Mouse (Mus musculus) embryonic facial prominence, embryonic 11.5 days (tissue): ENCODE data around the gene Secisbp2l. TPM values are rescaled to one million over a fixed set of nuclear protein-coding genes. Genes with fewer than 3 reads are reported as not detected.

Experiments
- ATAC-seq: fragments of 200-750 bp; cut with Nextera tagmentation; replicated peaks from 2 replicates; pipeline ENCODE4 v1.8.0; 2017; ENCODE audit warnings: low read depth; ENCODE audit not compliant: insufficient number of reproducible peaks, low FRiP score, low TSS enrichment
- DNase-seq: peaks from one replicate; pipeline ENCODE4 v3.0.0-alpha.2; 2015; ENCODE audit warnings: low spot score
- H3K27ac ChIP-seq: fragments of 300-500 bp; sonication (generic); replicated peaks from 2 replicates; pipeline ENCODE4 v1.5.1; 2014; ENCODE audit warnings: mild to moderate bottlenecking, low read depth, low read length, control low read depth
- H3K27me3 ChIP-seq: fragments of 300-500 bp; sonication (generic); 2 replicates; pipeline ENCODE4 v1.6.1; 2014; ENCODE audit warnings: mild to moderate bottlenecking, low read length, moderate library complexity, mixed read lengths; ENCODE audit not compliant: control insufficient read depth, insufficient read depth
- H3K36me3 ChIP-seq: fragments of 300-500 bp; sonication (generic); replicated peaks from 2 replicates; pipeline ENCODE4 v1.6.1; 2014; ENCODE audit warnings: low read depth, mild to moderate bottlenecking, low read length, moderate library complexity, mixed read lengths; ENCODE audit not compliant: control insufficient read depth, insufficient read depth
- H3K4me1 ChIP-seq: fragments of 300-500 bp; sonication (generic); 2 replicates; pipeline ENCODE4 v1.6.1; 2014; ENCODE audit warnings: low read length, mixed read lengths; ENCODE audit not compliant: control insufficient read depth, insufficient read depth
- H3K4me2 ChIP-seq: fragments of 300-500 bp; sonication (generic); 2 replicates; pipeline ENCODE4 v1.6.1; 2014; ENCODE audit warnings: low read depth, mild to moderate bottlenecking, control low read depth, low read length, moderate library complexity
- H3K4me3 ChIP-seq: fragments of 300-500 bp; sonication (generic); 2 replicates; pipeline ENCODE4 v1.5.1; 2014; ENCODE audit warnings: low read depth, low read length, control low read depth
- H3K9ac ChIP-seq: fragments of 300-500 bp; sonication (generic); replicated peaks from 2 replicates; pipeline ENCODE4 v1.6.1; 2014; ENCODE audit warnings: mild to moderate bottlenecking, control low read depth, low read length
- H3K9me3 ChIP-seq: fragments of 300-500 bp; sonication (generic); replicated peaks from 2 replicates; pipeline ENCODE4 v1.6.1; 2016; ENCODE audit warnings: mild to moderate bottlenecking, low read length, inconsistent platforms, mixed read lengths; ENCODE audit not compliant: control insufficient read depth
- WGBS: fragments of 180-500 bp; shearing (Covaris S2); extraction: QIAGEN DNeasy Blood & Tissue Kit; methylation state at CpG from one replicate; pipeline ENCODE4 v1.1.7; 2014; 5-methylcytosine and 5-hydroxymethylcytosine counted together
- polyA plus RNA-seq: library from polyadenylated mRNA; unstranded; fragments of >200 nt; fragmentation: Nextera tagmentation; extraction: Ambion mirVana; gene quantifications from 2 replicates; pipeline ENCODE4 v1.2.1, GENCODE M21; 2014

The Secisbp2l gene
- polyA plus RNA-seq, result 23.1 TPM in 2 replicates

DNA sequence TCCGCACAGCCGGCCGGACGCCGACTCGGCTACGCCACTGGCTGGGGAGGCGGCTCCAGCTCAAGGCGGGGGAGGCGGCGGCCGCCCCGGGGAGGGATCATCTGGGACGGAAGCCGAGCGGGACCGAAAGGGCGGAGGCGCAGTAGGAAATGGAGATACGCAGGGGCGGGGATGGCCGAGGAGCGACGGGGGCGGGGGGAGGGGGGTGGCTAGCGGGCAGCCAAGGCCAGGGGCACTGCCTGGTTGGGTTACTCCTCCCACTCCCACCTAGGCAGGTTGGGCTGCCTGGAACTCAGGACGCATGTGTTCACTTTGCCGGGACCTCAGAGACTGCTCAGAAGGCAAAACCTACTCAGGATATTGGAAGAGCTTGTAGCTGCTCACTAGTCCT is at the start of gene Secisbp2l:
TSS of gene Secisbp2l (minus strand) at position 152 of the 391 bp plus-strand sequence.
- WGBS, result 1% methylated on average over 24 of the region's 28 CpGs
- peak; percentile 95 for ATAC-seq
- no peaks in the 10 kb centered on the region for H3K4me1 ChIP-seq
- peak within 1 kb of the TSS; percentile 70 for H3K27ac ChIP-seq
- peak within 1 kb of the TSS; percentile 90 for H3K4me3 ChIP-seq
- H3K27me3 ChIP-seq, result no peaks in the 10 kb centered on the region
- peak within 1 kb of the TSS; percentile 56 for H3K4me2 ChIP-seq
- H3K36me3 ChIP-seq, result no peaks in the 10 kb centered on the region
- H3K9me3 ChIP-seq, result no peaks in the 10 kb centered on the region
- peak; percentile 91 for DNase-seq
- H3K9ac ChIP-seq, result peak within 1 kb of the TSS; percentile 79

DNA sequence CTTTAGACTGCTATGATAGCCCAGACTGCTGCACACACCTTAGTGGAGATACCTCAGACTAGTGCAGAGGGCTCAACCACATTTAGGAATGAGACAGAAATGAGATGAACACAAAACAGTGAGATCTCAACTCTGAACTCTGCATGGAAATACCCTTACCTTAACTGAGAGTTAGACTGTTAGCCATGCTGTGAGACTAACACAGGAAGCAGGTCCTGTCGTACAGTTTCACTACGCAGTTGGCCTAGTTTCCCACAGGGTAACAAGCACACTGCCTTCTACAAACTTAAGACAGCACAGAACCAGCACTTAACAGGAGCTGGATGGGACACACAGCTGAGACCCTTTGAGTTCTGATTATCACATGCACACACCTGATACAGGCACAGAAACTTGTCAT is 47.3 kb upstream of the Secisbp2l start:
- Histone ChIP-seq H3K36me3 (no peaks in the 10 kb centered on the region; the same call in 1 of the 2 replicates), H3K4me3 (no peak overlapping the region), H3K9me3 (no peaks in the 10 kb centered on the region), H3K27me3 (no peaks in the 10 kb centered on the region), H3K4me2 (no peak overlapping the region), H3K27ac (no peak overlapping the region), H3K4me1 (no peaks in the 10 kb centered on the region), H3K9ac (no peak overlapping the region)
- no peak for ATAC-seq
- DNase-seq, result no peak
- WGBS, result 86% methylated on average over 2 of the region's 2 CpGs

DNA sequence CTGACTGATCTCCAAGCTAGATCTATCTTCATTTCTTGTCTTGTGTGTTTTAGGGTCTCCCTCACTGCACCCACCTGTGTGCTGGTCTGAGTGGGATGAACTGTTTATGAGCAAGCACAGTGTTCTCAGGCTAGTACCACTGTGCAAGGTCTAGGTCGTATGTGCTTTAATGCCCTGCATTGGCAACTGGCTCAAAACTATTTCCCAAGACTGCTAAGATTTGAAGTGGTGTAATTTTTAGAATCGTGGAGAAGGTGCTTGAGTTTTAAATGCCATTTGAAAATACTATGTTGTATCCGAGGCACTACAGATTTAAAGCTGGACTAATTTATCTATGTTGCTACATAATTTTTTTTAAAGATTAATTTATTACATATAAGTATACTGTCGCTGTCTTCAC is 45.2 kb upstream of the Secisbp2l start:
- H3K9me3 ChIP-seq, result no peaks in the 10 kb centered on the region
- DNase-seq, result no peak
- no peak overlapping the region for H3K9ac ChIP-seq
- H3K27me3 ChIP-seq, result no peaks in the 10 kb centered on the region
- 85% methylated on average over 4 of the region's 4 CpGs for WGBS
- H3K4me3 ChIP-seq, result no peak overlapping the region
- H3K4me2 ChIP-seq, result no peak overlapping the region
- H3K4me1 ChIP-seq, result no peaks in the 10 kb centered on the region
- no peaks in the 10 kb centered on the region for H3K36me3 ChIP-seq
- ATAC-seq, result no peak
- H3K27ac ChIP-seq, result no peak overlapping the region

DNA sequence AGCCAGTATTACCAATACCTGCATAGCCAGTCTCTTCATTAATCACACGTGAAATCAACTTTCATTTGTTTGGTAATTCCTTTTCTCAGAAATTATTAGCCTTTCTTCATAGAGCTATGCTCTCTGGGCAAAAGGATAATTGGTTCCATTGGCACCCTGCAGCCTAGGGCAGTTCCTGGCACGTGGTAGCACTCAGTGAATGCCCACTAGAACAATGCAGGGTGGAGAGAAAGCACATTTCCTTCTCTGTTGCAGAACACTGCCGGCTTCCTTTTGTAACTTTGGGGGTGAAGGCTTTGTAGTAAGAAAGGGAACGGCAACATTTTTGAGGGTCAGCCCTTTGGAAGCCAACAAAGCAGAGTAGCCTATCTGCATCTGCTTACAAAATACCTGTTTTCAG is 43.5 kb upstream of the Secisbp2l start:
- Histone ChIP-seq H3K36me3 (no peaks in the 10 kb centered on the region), H3K27ac (no peak overlapping the region), H3K4me2 (no peak overlapping the region), H3K27me3 (no peaks in the 10 kb centered on the region), H3K9ac (no peak overlapping the region), H3K9me3 (no peaks in the 10 kb centered on the region), H3K4me3 (no peak overlapping the region), H3K4me1 (no peaks in the 10 kb centered on the region)
- DNase-seq (no peak), ATAC-seq (no peak)
- WGBS, result 73% methylated on average over 4 of the region's 4 CpGs

DNA sequence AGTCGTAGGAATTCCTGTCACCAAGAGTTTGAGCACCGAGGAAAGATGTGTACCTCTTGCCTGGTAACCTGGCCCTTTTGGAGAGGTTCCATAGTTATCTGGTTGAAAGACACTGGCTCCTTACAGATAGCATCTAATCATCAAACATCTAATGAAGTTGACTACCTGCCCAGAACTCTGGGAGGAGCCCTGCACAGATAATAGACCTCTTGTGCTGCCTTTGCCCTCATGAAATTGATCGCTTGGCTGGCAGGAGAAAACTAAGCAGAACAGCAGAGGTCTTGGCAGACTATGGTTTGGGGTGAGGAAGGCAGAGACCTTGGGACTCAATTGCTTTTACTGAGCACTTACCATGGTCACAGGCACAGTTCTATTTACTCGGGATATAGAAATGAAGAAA is 37.7 kb upstream of the Secisbp2l start:
- Histone ChIP-seq H3K4me2 (no peak overlapping the region), H3K36me3 (no peaks in the 10 kb centered on the region), H3K4me3 (no peak overlapping the region), H3K9ac (no peak overlapping the region), H3K9me3 (no peaks in the 10 kb centered on the region), H3K27ac (no peak overlapping the region), H3K4me1 (no peaks in the 10 kb centered on the region), H3K27me3 (no peaks in the 10 kb centered on the region)
- WGBS, result 85% methylated on average over 4 of the region's 4 CpGs
- ATAC-seq (no peak), DNase-seq (no peak)

DNA sequence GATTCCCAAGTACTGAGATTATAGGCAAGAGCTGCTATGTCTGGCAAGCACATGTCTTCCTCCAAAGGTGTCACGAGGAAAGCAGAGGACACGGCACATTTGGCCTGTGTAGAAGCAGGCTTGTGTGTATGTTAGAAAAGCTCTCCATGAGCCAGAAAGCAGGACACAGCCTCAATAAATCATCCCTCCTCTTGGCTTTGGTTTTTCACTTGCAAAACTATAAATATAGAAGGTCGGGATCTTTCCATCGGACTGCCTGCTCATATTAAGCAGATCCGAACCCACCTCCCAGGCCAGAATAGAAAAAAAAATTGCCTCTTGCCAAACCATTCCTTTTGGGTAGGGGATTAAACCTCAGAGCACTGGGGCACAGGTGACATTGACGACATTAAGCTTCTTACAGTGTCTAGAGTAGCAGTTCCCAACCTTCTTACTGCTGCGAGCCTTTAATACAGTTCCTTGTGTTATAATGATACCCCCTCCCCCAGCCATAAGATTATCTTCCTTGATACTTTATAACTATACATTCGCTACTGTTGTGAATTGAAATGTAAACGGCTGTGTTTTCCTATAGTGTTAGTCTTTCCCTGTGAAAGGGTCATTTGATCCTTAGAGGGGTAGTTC is 31.4 kb upstream of the Secisbp2l start:
- WGBS, result 77% methylated on average over 9 of the region's 9 CpGs
- H3K36me3 ChIP-seq, result no peaks in the 10 kb centered on the region
- DNase-seq, result no peak
- H3K9me3 ChIP-seq, result no peaks in the 10 kb centered on the region
- H3K4me2 ChIP-seq, result no peak overlapping the region
- H3K4me3 ChIP-seq, result no peak overlapping the region
- no peak overlapping the region for H3K9ac ChIP-seq
- no peak for ATAC-seq
- H3K27ac ChIP-seq, result no peak overlapping the region
- H3K4me1 ChIP-seq, result no peaks in the 10 kb centered on the region
- no peaks in the 10 kb centered on the region for H3K27me3 ChIP-seq

DNA sequence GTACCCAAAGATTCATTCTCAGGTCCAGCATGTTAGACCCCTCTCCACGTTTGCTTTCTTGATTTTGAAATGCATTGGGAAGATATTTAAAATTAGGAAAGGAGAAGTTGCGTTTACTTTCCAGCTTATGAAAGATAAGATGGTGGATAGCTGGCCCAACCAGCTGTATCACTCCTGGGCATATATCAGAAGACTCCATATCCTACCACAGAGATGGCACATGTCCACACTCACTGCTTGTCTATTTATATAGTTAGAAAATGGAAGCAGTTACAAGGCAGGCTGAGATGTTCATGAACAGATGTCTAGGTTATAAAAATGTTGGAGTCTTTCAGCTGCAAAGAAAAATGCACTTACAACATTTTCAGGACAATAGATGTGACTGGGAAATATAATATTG is 28.7 kb upstream of the Secisbp2l start:
- 85% methylated on average over 2 of the region's 2 CpGs for WGBS
- no peak for ATAC-seq

DNA sequence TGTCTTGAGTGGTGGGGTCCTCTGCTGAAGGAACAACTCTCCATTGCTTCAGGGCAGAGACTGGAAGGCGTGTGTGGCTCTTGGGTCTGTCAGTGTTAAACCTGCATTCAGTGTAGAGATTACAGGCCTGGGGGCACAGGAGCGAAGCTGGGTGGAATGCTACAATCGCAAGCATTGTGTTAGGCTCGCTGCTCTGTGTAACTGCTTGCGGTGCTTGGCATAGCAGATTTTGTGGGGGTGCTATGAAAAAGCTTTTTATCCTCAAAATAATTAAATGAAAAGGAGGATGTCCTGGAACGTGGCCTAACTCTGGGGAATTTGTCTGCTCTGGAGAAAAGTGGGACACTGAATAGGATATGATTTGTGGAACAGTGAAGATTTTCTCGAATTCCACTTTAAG is 26.9 kb upstream of the Secisbp2l start:
- Histone ChIP-seq H3K27ac (no peak overlapping the region), H3K36me3 (no peaks in the 10 kb centered on the region), H3K4me2 (no peak overlapping the region), H3K9ac (no peak overlapping the region), H3K4me3 (no peak overlapping the region), H3K27me3 (no peaks in the 10 kb centered on the region), H3K9me3 (no peaks in the 10 kb centered on the region), H3K4me1 (no peaks in the 10 kb centered on the region)
- 47% methylated on average over 7 of the region's 7 CpGs for WGBS
- peak; percentile 36 for DNase-seq
- ATAC-seq, result no peak; the same call in 1 of the 2 replicates

More for the DNA sequence above, 28.7 kb upstream of the Secisbp2l start:
- no peak overlapping the region for H3K4me3 ChIP-seq
- H3K27me3 ChIP-seq, result no peaks in the 10 kb centered on the region
- no peak overlapping the region for H3K4me2 ChIP-seq
- H3K9me3 ChIP-seq, result no peaks in the 10 kb centered on the region
- H3K27ac ChIP-seq, result no peak overlapping the region
- H3K36me3 ChIP-seq, result no peaks in the 10 kb centered on the region
- H3K4me1 ChIP-seq, result no peaks in the 10 kb centered on the region
- no peak for DNase-seq
- H3K9ac ChIP-seq, result no peak overlapping the region
